Mouse (Mus musculus) hindbrain, embryonic 12.5 days (tissue): Measurements from ENCODE around the gene Dock11. TPM values are rescaled to one million over a fixed set of nuclear protein-coding genes. Genes with fewer than 3 reads are reported as not detected.

Experiments
- ATAC-seq: fragments of 200-750 bp; cut with Nextera tagmentation; 2 replicates; pipeline ENCODE4 v1.8.0; 2017; ENCODE audit warnings: moderate TSS enrichment; ENCODE audit not compliant: low FRiP score
- H3K27ac ChIP-seq: fragments of 300-500 bp; sonication (generic); 2 replicates; pipeline ENCODE4 v1.5.1; 2016; ENCODE audit warnings: mild to moderate bottlenecking
- H3K27me3 ChIP-seq: fragments of 300-500 bp; sonication (generic); 2 replicates; pipeline ENCODE4 v1.6.1; 2016; ENCODE audit warnings: mild to moderate bottlenecking
- H3K36me3 ChIP-seq: fragments of 300-500 bp; sonication (generic); 2 replicates; pipeline ENCODE4 v1.6.1; 2016; ENCODE audit warnings: mild to moderate bottlenecking
- H3K4me1 ChIP-seq: fragments of 300-500 bp; sonication (generic); 2 replicates; pipeline ENCODE4 v1.6.1; 2016
- H3K4me2 ChIP-seq: fragments of 300-500 bp; sonication (generic); replicated peaks from 2 replicates; pipeline ENCODE4 v1.6.1; 2016; ENCODE audit warnings: mild to moderate bottlenecking
- H3K4me3 ChIP-seq: fragments of 300-500 bp; sonication (generic); 2 replicates; pipeline ENCODE4 v1.5.1; 2016; ENCODE audit warnings: mild to moderate bottlenecking
- H3K9ac ChIP-seq: fragments of 300-500 bp; sonication (generic); 2 replicates; pipeline ENCODE4 v1.6.1; 2016; ENCODE audit warnings: mild to moderate bottlenecking, moderate library complexity
- H3K9me3 ChIP-seq: fragments of 300-500 bp; sonication (generic); replicated peaks from 2 replicates; pipeline ENCODE4 v1.6.1; 2016; ENCODE audit warnings: mild to moderate bottlenecking
- WGBS: fragments of 180-500 bp; shearing (Covaris S2); methylation state at CpG from one replicate; pipeline ENCODE4 v1.1.7; 2016; 5-methylcytosine and 5-hydroxymethylcytosine counted together
- polyA plus RNA-seq: library from polyadenylated mRNA; unstranded; fragments of >200 nt; fragmentation: Nextera tagmentation; extraction: Ambion mirVana; gene quantifications from 2 replicates; pipeline ENCODE4 v1.2.1, GENCODE M21; 2016

Dock11 gene
- 23.5 and 23.6 TPM in 2 replicates for polyA plus RNA-seq

GRCm38 (mm10) chrX:35888087-35888895 is at the start of gene Dock11:
TSS of gene Dock11 (plus strand) at chrX:35888832.
- no peaks in the 10 kb centered on the region for H3K27me3 ChIP-seq
- no peaks in the 10 kb centered on the region for H3K9me3 ChIP-seq
- H3K9ac ChIP-seq = peak within 1 kb of the TSS; percentile 65
- peak within 1 kb of the TSS; percentile 56 for H3K4me3 ChIP-seq
- ATAC-seq = peak; percentile 85
- 22% methylated on average over 36 of the region's 38 CpGs for WGBS
- H3K4me1 ChIP-seq = no peaks in the 10 kb centered on the region
- H3K4me2 ChIP-seq = peak within 1 kb of the TSS; percentile 51
- H3K27ac ChIP-seq = peak within 1 kb of the TSS; percentile 88
- H3K36me3 ChIP-seq = no peaks in the 10 kb centered on the region

- Histone ChIP-seq H3K4me3 (no peak overlapping the region), H3K27me3 (no peaks in the 10 kb centered on the region), H3K27ac (no peak overlapping the region), H3K4me1 (no peaks in the 10 kb centered on the region), H3K4me2 (no peak overlapping the region), H3K36me3 (no peaks in the 10 kb centered on the region), H3K9me3 (no peaks in the 10 kb centered on the region), H3K9ac (no peak overlapping the region)
- WGBS = 85% methylated on average over 1 of the region's 1 CpGs
- no peak for ATAC-seq
Measured at GRCm38 (mm10) chrX:35879703-35880102, 8.9 kb upstream of the Dock11 start.

GRCm38 (mm10) chrX:35888945-35889799 is 540 bp downstream of the Dock11 start:
- peak; percentile 76 for ATAC-seq
- Histone ChIP-seq H3K4me2 (peak overlapping the region; percentile 51), H3K27ac (peak overlapping the region; percentile 88), H3K36me3 (no peaks in the 10 kb centered on the region), H3K4me1 (no peaks in the 10 kb centered on the region), H3K9ac (peak overlapping the region; percentile 65), H3K4me3 (peak overlapping the region; percentile 56), H3K27me3 (no peaks in the 10 kb centered on the region), H3K9me3 (no peaks in the 10 kb centered on the region)
- WGBS = 25% methylated on average over 42 of the region's 58 CpGs

DNA sequence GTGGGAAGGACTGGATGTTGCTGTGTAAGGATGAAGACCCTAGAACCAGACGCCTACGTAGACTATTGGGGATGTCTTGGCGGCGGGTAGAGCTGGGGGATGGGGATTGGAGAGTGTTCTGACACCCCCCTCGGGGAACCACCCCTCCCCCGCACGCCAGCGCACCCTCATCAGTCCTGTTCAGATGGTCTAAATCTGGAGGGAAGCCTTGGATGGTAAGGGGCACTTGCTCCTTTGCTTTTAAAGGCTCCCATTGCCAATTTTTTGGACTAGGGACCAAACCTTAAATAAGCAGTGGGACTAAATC is 1.1 kb downstream of the Dock11 start:
- no peaks in the 10 kb centered on the region for H3K36me3 ChIP-seq
- H3K27ac ChIP-seq = peak overlapping the region; percentile 88
- H3K9me3 ChIP-seq = no peaks in the 10 kb centered on the region
- H3K27me3 ChIP-seq = no peaks in the 10 kb centered on the region
- peak overlapping the region; percentile 51 for H3K4me2 ChIP-seq
- H3K4me1 ChIP-seq = no peaks in the 10 kb centered on the region
- 18% methylated on average over 8 of the region's 8 CpGs for WGBS
- H3K4me3 ChIP-seq = peak overlapping the region; percentile 56
- peak; percentile 38 for ATAC-seq
- H3K9ac ChIP-seq = peak overlapping the region; percentile 65

GRCm38 (mm10) chrX:35891534-35892125 is 3.0 kb downstream of the Dock11 start:
- H3K27ac ChIP-seq = no peak overlapping the region
- no peaks in the 10 kb centered on the region for H3K9me3 ChIP-seq
- H3K36me3 ChIP-seq = no peaks in the 10 kb centered on the region
- ATAC-seq = no peak
- H3K9ac ChIP-seq = no peak overlapping the region
- 67% methylated on average over 5 of the region's 5 CpGs for WGBS
- no peak overlapping the region for H3K4me2 ChIP-seq
- no peak overlapping the region for H3K4me3 ChIP-seq
- no peaks in the 10 kb centered on the region for H3K27me3 ChIP-seq
- no peaks in the 10 kb centered on the region for H3K4me1 ChIP-seq

DNA sequence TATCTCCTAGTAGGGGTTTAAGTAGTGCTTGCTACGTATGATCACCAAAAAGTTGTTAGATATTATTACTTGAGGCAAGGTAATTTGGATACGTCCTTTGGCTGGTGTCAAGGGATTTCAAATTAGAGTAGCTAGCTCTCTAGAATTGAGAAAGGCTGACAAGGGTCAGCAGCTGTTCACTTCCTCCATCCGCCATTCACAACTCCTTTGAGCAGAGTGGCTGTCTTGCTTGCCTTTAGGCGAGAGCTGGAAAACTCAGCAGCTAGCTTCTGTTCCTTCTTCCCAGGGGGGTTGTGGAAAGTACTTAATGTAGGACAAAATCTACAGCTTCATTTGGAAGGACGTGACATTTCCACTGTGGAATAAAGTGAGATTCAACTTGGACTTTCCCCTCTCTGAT is 3.7 kb downstream of the Dock11 start:
- no peaks in the 10 kb centered on the region for H3K9me3 ChIP-seq
- no peaks in the 10 kb centered on the region for H3K36me3 ChIP-seq
- H3K9ac ChIP-seq = no peak overlapping the region
- H3K4me1 ChIP-seq = no peaks in the 10 kb centered on the region
- H3K27me3 ChIP-seq = no peaks in the 10 kb centered on the region
- no peak overlapping the region for H3K27ac ChIP-seq
- ATAC-seq = no peak
- no peak overlapping the region for H3K4me3 ChIP-seq
- H3K4me2 ChIP-seq = no peak overlapping the region
- 56% methylated on average over 5 of the region's 5 CpGs for WGBS

- no peak overlapping the region for H3K4me3 ChIP-seq
- 88% methylated on average over 11 of the region's 11 CpGs for WGBS
- no peaks in the 10 kb centered on the region for H3K27me3 ChIP-seq
Measured at GRCm38 (mm10) chrX:35897648-35898500, 9.2 kb downstream of the Dock11 start.

DNA sequence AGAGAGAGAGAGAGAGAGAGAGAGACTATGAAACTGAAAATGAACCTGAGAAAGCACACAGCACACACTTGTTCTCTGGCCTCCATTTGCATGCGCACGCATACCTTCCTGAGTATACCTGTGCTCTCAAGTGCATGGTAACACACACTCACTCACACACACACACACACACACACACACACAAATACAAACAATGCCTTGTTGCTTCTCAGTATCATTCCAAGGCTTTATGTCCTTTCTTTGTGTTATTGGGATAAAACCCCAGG is 9.8 kb downstream of the Dock11 start:
- no peaks in the 10 kb centered on the region for H3K9me3 ChIP-seq
- no peak for ATAC-seq
- no peak overlapping the region for H3K4me3 ChIP-seq
- no peak overlapping the region for H3K4me2 ChIP-seq
- H3K27ac ChIP-seq = no peak overlapping the region
- WGBS = 92% methylated on average over 2 of the region's 2 CpGs
- no peaks in the 10 kb centered on the region for H3K36me3 ChIP-seq
- H3K4me1 ChIP-seq = no peaks in the 10 kb centered on the region
- H3K9ac ChIP-seq = no peak overlapping the region
- no peaks in the 10 kb centered on the region for H3K27me3 ChIP-seq

More at GRCm38 (mm10) chrX:35897648-35898500, 9.2 kb downstream of the Dock11 start:
- ATAC-seq = no peak
- H3K4me1 ChIP-seq = no peaks in the 10 kb centered on the region
- no peak overlapping the region for H3K27ac ChIP-seq
- H3K9ac ChIP-seq = no peak overlapping the region
- no peaks in the 10 kb centered on the region for H3K9me3 ChIP-seq
- H3K36me3 ChIP-seq = no peaks in the 10 kb centered on the region
- H3K4me2 ChIP-seq = no peak overlapping the region

- H3K4me1 ChIP-seq = no peaks in the 10 kb centered on the region
- 66% methylated on average over 7 of the region's 7 CpGs for WGBS
- H3K27ac ChIP-seq = no peak overlapping the region
- H3K9me3 ChIP-seq = no peaks in the 10 kb centered on the region
- no peaks in the 10 kb centered on the region for H3K36me3 ChIP-seq
- no peak for ATAC-seq
- no peak overlapping the region for H3K4me2 ChIP-seq
- H3K27me3 ChIP-seq = no peaks in the 10 kb centered on the region
- H3K4me3 ChIP-seq = no peak overlapping the region
- no peak overlapping the region for H3K9ac ChIP-seq
Measured at GRCm38 (mm10) chrX:35904352-35904751, 15.7 kb downstream of the Dock11 start.

- H3K27me3 ChIP-seq = no peaks in the 10 kb centered on the region
- no peaks in the 10 kb centered on the region for H3K4me1 ChIP-seq
- no peaks in the 10 kb centered on the region for H3K9me3 ChIP-seq
- H3K9ac ChIP-seq = no peak overlapping the region
- 76% methylated on average over 4 of the region's 4 CpGs for WGBS
- no peak overlapping the region for H3K4me3 ChIP-seq
- no peak overlapping the region for H3K4me2 ChIP-seq
- no peak for ATAC-seq
- H3K27ac ChIP-seq = no peak overlapping the region
- no peaks in the 10 kb centered on the region for H3K36me3 ChIP-seq
Measured at GRCm38 (mm10) chrX:35906696-35907330, 18.2 kb downstream of the Dock11 start.

- no peaks in the 10 kb centered on the region for H3K9me3 ChIP-seq
- WGBS = 84% methylated on average over 2 of the region's 2 CpGs
- no peaks in the 10 kb centered on the region for H3K36me3 ChIP-seq
- H3K4me2 ChIP-seq = no peak overlapping the region
- H3K27me3 ChIP-seq = no peaks in the 10 kb centered on the region
- no peaks in the 10 kb centered on the region for H3K4me1 ChIP-seq
- no peak overlapping the region for H3K4me3 ChIP-seq
- no peak for ATAC-seq
- H3K27ac ChIP-seq = no peak overlapping the region
- no peak overlapping the region for H3K9ac ChIP-seq
Measured at GRCm38 (mm10) chrX:35919558-35919957, 30.9 kb downstream of the Dock11 start.
